Mouse (Mus musculus): ENCODE measurements around the gene Wfikkn1.

Wfikkn1 gene

DNA sequence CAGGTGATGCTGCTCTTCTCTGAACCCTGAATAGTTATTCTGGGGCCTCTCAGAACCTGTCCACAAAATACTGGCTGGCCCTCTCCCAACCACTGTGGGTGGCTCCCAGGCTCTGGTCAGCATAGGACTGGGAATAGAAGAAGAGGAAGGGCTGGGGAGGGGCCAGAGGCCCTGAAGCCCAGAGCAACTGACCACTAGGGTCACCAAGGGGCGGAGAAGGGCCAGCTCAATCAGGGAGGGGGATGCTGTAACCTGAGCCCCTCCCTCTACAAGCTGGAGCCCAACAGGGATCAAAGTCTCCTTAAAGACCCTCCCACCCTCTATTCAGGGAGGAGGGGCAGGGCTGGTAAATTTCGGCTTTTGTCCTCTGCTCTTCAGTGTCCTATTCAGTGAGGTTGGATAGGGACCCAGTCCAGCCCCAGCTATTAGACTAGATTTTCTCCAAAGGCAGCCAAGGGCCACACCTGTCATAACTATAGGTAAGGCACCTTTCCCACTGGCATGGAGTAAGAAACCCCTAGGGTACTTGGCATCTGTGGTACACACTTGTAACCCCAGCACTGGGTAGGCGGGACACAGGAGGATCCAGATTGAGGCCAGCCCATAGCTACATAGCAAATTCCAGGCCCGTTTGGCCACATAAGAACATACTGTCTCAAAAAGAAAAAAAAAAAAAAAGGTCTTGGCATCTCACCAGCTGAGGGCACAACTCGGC lies at the start of gene Wfikkn1:
TSS of gene Wfikkn1 (minus strand) at position 663 of the 715 bp plus-strand sequence.
- DNase-seq, result no peak

DNA sequence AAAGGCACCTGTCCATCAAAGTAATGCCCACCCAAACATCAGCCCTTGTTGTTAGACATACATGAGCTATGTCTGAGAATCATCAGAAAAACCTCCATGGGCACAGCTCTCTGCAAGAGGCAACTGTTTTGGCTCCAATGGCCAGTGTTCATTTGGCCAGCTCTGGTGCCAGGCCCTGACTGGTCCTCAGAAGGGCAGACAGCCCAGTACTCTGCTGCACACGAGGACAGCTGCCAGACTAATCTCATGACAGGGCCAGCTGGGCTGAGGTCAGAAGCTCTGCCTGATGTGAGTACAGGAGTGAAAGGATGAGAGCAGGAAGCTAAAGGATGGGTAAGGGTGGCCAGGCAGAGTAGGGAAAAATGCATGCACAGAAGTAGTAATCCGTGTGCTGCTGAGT lies 44.7 kb upstream of the Wfikkn1 start:
- DNase-seq, result peak in 1 of 2 experiments; percentile 58

DNA sequence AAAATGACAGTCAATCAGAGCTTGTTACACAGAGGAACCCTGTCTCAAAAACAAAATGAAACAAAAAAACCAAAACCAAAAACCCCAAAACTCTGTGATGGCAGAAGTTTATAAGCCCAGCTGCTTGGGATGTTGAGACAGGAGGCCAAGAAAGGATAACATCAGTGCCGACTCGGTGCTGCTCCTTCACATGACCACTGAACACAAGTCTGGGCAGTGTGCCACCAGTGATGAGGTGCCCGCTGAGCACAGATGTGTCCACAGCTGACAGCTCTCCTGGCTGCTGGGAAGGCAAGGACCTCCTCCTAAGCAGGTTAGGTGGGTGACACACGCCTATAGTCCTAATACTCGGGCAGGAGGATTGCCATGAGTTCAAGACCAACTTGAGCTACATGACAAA lies 41.5 kb upstream of the Wfikkn1 start:
- DNase-seq, result peak in 1 of 2 experiments; percentile 51

DNA sequence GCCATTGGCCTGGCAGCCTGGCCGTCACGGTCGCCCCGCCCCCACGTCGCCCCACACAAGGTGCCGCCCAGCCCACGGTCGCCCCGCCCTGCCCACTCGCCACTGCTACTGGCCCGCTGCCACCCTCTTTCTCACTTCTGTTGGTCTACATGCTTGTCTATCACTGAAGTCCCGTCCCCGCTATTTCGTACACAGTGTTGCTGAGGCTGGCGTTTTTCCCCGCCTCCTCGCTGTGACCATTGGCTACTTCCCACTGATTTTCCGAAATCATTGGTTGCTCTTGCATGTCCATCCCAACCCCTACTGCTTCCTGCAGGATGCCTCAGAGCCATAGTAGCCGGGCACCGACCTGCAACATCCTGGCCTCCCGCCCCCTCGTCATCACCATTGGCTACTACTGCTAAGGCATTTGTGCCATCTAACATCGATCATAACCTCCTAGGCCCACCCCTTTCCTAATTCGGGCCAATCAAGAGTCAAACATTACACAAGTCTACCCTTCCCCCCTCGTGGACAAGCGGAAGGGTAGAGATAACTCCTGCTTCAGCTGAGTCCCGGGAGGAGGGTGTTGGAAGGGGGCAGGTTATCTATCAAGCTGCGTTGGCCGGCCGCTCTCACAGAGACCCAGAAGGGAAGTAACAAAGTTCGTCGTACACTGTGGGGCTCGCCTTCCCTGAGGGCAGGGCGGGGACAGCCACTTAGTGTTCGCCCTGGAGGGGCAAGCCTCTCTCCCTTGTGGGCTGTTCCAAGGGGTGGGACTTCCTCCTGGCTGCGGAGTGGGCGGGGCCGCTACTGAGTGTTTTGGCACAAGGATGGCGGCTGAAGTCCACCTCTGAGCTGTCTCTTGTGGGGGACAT lies 39.4 kb upstream of the Wfikkn1 start:
- DNase-seq, result peak; percentile 100

DNA sequence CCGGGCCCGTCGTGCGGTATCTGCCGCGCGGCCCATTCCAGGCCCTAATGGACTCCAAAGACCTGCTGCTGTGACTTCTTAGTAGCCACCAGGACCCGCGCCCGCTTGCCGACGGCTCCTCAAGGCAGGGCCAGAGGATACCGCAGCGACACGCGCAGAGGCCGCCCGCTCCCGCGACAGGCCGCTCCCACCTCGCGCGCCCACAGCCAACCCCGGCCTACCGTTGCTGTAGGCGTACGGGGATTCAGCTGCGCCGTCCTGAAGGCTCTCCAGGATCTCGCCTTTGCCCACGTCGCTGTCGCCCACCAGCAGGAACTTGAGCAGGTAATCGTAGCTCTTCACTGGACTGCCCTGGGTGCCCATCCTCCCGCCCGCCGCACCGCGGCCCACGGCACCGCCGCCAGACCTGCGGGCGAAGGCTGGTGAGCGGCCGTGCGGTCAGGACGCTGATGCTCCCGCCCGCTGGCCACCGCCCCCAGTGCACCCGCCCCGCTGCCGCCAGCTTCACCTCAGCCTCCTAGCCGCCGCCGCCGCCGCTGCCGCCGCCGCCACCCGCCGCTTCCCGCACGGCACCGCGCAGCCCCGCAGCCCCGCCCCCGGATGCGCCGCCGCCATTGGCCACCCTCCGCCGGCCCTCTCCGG lies 38.6 kb upstream of the Wfikkn1 start, which contains the start of gene Rab40c:
TSS of gene Rab40c (minus strand) at position 584 of the 642 bp plus-strand sequence.
- peak in 1 of 2 experiments; percentile 71 for DNase-seq

DNA sequence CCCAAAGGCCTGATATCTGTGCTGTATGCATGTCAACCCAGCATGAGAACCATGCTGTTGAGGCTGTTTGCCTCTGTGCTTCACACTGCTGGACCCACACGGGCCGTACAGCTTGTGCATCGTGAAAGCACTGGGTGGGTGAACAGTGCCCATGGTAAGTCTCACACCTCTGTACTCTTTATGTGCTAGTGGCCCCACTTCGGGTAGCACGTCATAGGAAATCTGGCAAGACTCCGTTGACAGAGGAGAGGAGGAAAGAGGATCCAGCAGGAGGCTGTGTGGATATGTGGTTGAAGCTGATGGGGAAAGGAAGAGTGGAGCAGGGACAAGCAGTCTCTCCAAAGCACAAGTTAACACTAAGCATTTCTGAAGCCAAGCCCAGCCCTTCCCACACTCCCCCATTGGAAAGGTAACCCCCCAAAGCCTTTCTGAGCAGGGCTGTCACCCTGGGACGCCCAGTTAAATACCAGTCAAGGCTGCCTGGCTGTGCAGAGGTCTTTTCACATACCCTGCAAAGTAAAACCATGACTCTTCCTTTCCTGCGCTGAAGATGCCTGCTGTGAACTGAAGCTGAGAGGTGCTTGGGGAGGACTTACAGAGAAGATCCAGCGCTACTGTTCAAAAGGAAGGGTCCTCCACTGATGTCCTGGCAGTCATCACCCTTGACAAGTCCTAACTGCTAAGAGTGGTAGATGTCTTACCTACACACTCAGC lies 37.5 kb upstream of the Wfikkn1 start:
- DNase-seq, result no peak

DNA sequence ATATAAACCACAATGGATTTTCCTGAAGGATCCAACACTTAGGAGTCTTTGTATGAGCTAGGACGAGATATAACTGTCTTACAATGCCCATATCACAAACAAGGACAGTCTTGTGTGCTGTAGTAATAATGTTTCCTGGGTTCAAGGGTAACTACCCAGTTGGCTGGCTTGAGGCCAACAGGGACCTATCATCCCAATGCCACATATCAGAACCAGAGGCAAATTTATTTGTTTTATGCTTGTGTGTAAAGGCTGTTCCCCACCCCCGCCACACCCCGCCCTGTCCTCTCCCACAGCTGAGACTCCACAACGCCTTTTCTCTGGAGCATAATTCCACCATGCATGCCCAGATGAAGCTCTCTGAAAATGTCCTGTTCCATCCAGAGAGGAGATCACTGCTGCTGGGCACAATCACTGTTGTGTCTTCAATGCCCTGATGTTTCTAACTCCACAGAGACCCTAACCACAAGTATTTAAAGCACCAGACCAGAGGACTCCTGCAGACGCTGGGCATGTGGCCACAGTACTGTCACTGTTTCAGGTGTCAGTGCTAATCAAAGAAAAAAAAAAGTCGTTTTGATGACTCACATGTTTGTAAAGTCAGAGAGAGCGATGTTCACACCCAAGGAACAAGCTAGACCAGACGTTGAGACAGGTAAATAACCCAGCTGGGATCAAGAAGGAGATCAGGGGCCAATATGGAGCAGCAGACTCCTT lies 36.4 kb upstream of the Wfikkn1 start:
- no peak for DNase-seq

DNA sequence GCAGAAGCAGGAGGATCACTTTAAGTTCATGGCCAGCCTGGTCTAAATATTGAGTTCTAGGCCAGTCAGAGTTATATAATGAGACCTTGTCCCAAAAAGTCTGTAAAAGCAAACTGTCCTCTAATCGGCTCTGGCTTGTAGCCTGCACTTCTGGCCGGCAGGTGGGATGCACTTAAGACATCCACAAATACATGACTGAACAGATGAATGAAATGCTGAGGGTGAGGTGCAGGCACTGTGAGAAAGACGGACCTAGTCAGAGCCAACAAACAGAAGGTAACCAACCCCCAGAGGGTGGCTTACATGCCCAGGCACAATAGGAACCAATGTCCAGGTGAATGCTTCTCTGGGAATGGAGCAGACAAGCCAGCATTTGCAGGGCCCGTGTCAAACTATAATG lies 33.6 kb upstream of the Wfikkn1 start:
- DNase-seq, result peak; percentile 38 to 60

DNA sequence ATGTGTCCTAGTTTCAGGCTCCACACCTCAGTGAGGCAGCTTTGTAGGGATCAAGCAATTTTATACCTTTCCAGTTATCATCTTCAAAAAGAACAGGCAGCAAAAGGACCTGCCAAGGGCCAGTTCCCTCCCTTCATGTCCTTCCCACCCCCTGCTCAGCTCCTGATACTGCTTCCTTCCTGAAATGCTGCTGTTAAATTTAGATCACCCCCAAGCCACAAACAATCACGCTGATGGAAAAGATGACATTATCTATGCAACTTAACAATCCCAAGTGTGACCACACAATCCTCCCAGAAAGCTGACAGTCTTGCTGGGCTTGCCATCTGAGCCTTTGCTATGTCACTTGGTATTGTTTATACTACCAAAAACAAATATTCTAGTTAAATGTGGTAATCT lies 33.2 kb upstream of the Wfikkn1 start:
- no peak for DNase-seq

DNA sequence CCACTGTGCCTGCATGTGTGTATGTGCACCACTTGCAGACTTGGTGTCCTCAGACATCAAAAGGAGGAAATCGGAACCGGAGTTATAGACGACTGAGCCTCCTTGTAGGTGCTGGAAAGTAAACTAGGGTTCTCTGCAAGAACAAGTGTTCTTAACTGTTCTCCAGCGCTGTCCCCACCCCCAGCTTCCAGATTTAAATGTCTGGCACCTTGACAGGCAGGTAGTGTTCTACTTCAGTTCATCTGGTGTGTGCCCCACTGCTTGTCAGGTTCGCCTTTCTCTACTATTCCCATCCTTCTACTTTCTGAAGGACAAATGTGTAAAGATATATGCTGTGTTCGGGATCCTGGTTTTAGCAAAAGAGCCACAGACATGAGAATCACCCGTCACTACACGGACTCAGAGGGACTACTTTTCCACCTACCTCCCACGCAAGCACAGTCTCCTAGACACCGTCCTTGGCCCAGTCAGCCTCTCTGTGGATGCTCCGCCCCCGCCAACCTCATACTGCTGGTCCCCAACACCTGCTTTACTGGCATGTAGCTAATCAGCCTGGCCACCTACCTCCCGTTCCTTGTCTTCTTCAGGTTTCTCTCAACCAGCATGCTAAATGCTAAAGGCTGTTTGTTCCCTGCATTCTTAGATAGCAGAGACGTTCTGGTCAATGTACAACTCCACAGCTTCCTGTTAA lies 32.7 kb upstream of the Wfikkn1 start:
- DNase-seq, result peak; percentile 77 to 85

DNA sequence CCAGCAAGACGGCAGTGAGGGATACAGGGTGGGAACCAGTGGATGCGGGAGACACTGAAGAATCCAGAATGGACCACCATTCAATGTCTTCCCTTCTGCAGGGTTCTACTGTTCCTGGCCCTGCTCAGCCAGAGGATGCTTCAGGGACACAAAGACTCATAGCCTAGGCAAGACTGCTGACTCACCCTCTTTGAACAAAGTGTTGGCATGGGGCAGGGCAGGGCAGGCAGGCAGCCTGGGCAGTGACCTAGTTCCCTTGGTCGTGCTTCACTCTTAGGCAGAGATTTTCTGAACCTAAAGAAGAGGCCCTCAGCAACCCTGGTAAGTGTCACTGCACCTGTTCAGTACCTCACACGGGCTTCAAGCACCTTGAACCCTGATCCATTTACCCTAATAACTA lies 31.2 kb upstream of the Wfikkn1 start:
- peak; percentile 80 to 82 for DNase-seq

DNA sequence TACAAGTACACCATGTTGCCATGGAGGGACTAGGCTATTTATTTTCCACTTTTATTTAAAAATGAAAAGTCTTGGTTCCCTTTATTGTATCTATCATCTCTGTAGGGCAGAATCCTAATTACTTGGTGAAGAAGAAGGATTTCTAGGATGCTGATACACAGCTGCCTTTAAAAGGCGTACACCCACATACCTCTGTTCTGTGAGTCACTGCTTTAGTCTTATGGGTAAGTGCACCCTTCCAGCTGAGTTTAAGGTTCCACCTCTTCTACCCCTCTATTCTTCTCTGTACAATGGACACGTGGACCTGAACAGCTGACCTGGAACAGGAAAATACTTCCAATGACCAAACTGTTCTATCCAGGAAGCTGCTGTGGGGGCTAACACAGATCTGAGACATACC lies 27.0 kb upstream of the Wfikkn1 start:
- DNase-seq, result no peak

DNA sequence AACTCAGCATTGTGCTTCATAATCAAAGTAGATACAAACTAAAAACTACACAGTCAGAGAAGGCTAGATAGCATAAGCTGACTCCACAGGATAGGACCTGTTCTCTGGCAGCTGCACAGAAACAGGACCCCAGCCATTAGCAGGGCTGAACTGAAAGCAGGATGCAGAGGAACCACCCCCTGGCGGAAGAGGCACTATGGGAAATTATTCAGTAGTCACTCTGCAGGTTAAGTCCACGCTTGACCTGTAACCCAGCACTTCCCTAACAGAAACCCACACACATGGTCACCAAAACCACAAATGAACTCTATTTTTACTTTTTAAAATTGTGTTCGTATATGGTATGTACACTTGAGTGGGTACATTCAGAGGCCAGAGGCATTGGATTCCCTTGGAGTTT lies 22.4 kb upstream of the Wfikkn1 start:
- DNase-seq, result no peak

DNA sequence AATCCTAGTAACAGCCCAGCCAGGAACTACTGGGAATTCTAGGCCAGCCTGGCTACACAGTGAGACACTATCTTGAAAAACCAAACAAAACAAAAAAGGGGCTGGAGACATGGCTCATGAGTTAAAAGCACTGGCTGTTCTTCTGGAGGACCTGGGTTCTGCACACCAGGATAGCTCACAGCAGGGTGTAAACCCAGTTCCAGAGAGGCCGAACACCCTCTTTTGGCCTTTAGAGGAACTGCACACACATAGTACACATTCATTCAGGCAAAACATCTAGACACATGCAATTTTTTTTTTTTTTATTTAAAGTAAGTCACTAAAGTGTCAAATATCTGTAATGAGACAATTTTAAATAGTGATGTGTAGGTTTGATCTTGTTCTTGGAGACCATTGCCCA lies 19.5 kb upstream of the Wfikkn1 start:
- DNase-seq, result no peak

DNA sequence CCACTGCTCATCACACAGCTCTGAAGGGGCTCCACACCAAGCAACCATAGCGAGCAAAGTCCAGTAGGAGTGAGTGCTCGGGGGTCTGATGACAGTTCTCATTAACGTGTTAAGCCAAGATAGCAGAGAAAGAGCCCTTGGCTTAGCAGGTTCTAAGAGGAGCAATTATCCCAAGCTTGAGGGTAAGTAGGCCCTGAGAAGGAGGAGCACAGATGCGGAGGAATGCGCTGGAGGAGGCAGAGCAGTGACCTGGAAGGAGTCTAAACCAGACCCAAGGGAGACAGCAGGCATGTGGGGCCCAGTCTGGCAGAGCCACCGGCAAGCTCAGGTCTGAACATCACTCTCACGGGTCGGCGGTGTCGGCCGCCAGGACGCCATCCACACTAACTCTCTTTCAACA lies 15.2 kb upstream of the Wfikkn1 start:
- peak in 1 of 2 experiments; percentile 34 for DNase-seq

DNA sequence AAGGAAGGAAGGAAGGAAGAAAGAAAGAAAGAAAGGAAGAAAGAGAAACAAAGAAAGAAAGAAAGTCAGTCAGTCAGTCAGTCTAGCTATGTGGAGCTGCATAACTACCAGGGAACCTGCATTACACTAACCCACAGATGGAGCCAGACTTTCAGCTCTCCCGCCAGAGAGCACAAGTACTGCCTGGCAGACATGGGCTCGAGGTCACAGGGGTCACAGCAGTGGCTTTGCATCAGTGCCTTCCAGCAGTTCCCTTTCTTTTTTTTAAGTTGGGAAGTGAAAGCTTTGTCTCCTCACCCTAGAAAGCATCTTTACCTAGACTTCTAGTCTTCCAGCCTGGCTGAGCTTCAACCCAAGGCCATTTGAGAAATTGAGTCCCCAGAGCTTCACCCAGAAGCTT lies 14.8 kb upstream of the Wfikkn1 start:
- DNase-seq, result no peak

DNA sequence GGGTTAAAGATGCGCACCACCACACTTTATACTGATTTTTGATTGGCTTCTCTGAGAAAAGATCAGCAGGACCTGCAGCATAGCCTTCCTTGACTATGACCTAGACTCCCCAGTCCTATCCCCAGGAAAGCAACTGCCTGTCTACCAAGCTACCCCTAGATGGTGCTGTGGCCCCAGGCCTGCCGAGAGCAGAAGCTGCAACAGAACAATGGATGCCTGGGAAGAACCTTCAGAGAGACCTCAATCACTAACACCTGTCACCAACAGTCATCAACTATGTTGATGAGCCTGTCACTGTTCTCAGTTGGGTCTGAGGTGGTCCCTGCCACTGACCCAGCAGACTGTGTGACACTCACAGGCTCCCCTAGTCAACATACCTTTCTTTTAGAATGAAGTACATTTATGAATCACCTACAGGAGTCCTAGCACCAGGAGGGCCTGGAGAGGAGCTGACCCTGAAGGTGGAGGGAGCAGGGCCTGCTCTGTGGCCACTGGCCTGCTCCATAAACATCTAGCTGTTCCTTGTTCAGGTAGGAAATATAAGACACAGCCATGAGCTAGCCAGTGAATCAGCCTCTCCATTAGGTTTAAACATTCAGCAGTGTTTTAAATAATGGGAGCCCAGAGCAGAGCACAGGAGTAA lies 13.4 kb upstream of the Wfikkn1 start:
- DNase-seq, result peak; percentile 83 to 88

DNA sequence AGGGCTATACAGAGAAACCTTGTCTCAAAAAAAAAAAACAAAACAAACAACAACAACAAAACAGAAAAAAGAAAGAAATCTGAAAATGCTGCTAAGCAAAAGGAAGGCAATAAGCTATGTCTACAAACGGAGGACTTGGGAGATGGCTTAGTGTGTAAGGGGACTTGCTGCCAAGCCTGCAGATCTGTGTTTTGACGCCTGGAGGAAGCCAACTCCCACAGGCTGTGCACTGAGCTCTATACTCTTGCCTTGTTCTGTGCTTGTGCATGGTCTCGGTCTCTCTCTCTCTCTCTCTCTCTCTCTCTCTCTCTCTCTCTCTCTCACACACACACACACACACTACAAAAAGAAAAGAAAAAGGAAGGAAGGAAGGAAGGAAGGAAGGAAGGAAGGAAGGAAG lies 8.2 kb upstream of the Wfikkn1 start:
- no peak for DNase-seq

DNA sequence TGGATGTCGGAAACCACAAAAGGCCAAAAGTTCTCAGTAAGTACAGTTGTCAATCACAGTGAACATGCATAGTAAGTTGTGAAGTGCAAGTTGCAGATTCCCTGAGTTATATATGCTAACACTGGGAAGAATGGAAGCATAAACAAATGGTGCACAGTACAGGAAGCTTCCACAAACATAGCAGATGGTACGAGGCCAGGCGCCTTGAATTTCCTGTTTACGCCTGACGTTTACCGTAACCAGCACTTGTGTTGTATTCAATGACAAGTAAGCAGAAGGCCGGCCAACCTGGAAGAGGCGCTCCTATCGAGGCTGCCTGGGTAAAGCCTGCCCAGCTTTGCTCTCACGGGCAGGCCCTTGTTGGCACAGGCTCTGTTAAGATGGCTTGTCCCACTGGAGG lies 6.8 kb upstream of the Wfikkn1 start:
- DNase-seq, result no peak

DNA sequence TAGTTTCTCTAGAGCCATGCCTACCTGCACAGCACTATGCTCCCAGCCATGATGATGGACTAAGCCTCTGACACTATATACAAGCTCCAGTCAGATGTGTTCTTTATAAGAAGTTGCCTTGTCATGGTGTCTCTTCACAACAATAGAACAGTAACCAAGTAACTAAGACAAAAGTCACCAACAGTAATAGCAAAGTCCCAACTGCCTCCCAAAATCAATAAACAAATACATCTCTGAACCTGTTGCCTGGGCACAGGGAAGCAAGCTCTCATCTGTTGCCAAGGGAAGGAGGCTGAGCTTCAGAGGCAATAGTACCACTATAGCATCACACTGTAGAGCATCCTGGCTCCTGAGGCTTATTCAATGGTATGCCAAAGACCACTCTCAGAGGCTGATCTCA lies 6.1 kb upstream of the Wfikkn1 start:
- DNase-seq, result no peak

DNA sequence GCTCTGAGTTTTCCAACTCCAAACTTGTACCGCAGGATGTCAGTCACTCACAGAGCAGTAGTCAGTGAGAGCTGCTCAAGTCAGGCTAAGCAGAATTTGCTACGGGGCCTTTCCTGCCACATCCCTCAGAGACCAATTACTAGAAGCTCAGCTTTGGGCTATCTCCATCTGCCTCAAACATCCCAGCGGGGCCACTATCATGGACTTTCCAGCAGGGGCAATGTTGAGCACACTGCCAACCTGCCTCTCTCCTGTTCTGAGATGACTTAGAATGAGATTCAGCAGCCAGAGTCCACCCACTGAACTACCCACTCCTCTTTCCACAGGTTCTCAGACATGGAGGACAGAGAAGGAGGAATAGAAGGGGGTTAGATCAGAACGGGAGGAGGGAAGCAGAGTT lies 5.0 kb upstream of the Wfikkn1 start:
- peak; percentile 43 to 68 for DNase-seq

All from cerebellum, postnatal 25 days (tissue).